Mouse (Mus musculus) hindbrain, embryonic 10.5 days (tissue): ENCODE measurements around the gene Mpo. TPM values are rescaled to one million over a fixed set of nuclear protein-coding genes. Genes with fewer than 3 reads are reported as not detected.
A peak's percentile ranks its signal among the peaks of the same experiment; 100 is the strongest.

Experiments used
- DNase-seq: peaks from one replicate; pipeline ENCODE4 v3.0.0-alpha.2; 2017; ENCODE audit warnings: low spot score
- H3K27ac ChIP-seq: fragments of 300-500 bp; sonication (generic); 2 replicates; pipeline ENCODE4 v1.5.1; 2016; ENCODE audit warnings: mild to moderate bottlenecking, moderate library complexity
- H3K27me3 ChIP-seq: fragments of 300-500 bp; sonication (generic); 2 replicates; pipeline ENCODE4 v1.6.1; 2016; ENCODE audit warnings: mild to moderate bottlenecking; ENCODE audit not compliant: poor library complexity, insufficient read depth, severe bottlenecking
- H3K36me3 ChIP-seq: fragments of 300-500 bp; sonication (generic); 2 replicates; pipeline ENCODE4 v1.6.1; 2016; ENCODE audit warnings: mild to moderate bottlenecking, moderate library complexity
- H3K4me1 ChIP-seq: fragments of 300-500 bp; sonication (generic); replicated peaks from 2 replicates; pipeline ENCODE4 v1.6.1; 2016; ENCODE audit warnings: mild to moderate bottlenecking
- H3K4me3 ChIP-seq: fragments of 300-500 bp; sonication (generic); 2 replicates; pipeline ENCODE4 v1.5.1; 2016; ENCODE audit warnings: mild to moderate bottlenecking, moderate library complexity
- H3K9me3 ChIP-seq: fragments of 300-500 bp; sonication (generic); 2 replicates; pipeline ENCODE4 v1.6.1; 2016; ENCODE audit warnings: mild to moderate bottlenecking, moderate library complexity
- WGBS: fragments of 180-500 bp; shearing (Covaris S2); methylation state at CpG from one replicate; pipeline ENCODE4 v1.1.7; 2016; 5-methylcytosine and 5-hydroxymethylcytosine counted together
- polyA plus RNA-seq: library from polyadenylated mRNA; unstranded; fragments of >200 nt; fragmentation: Nextera tagmentation; extraction: Ambion mirVana; gene quantifications from 2 replicates; pipeline ENCODE4 v1.2.1, GENCODE M21; 2016

Gene Mpo
- polyA plus RNA-seq: 2.8 and 5.0 TPM in 2 replicates

DNA sequence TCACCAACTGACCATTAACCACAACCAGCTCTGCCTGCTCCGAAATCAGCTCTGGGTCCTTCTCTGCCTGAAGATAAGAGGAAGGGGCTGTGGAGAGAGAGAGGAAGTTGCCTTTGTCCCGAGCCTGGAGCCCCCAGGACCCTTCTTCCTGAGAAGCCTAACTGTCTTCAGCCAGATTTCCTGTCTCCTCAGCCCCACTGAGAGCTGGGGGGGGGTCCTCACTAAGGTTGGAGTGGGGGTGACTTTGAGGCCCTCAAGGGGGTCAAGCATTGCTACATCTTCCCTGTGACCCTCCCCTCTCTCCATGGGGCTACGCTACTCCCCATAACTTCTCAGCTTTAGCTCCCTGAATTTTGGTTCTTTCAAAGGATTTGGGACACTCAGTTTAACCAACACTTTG lies at the start of gene Mpo:
TSS of gene Mpo (plus strand) at position 122 of the 400 bp plus-strand sequence.
- H3K27ac ChIP-seq: no peak within 1 kb of the TSS
- H3K27me3 ChIP-seq: no peaks in the 10 kb centered on the region
- DNase-seq: no peak
- 68% methylated on average over 3 of the region's 3 CpGs for WGBS
- H3K36me3 ChIP-seq: no peaks in the 10 kb centered on the region
- peaks cover 12% of the 10 kb centered on the region; the same call in 1 of the 2 replicates for H3K4me1 ChIP-seq
- H3K9me3 ChIP-seq: no peaks in the 10 kb centered on the region
- no peak within 1 kb of the TSS for H3K4me3 ChIP-seq

DNA sequence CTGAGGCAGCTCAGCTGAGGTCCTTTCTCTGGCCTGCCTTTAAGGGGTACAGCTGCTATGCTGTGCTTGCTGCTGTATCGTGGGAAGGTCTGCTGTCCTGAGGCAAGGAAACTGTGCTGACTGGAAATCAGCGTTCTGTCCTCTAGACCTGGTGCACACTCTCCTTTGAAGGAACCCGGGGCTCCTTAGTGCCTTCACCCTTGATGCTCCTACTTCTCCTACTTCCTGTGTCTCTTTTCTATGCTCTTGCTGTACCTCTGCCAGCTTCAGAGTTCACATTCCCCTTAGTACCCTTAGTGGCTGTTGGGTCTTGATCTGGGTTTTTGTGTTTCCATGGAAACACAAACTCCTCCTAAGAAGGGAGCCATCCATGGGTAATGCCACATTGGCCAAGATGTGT lies 49.7 kb upstream of the Mpo start:
- H3K4me3 ChIP-seq: no peak overlapping the region
- H3K27ac ChIP-seq: no peak overlapping the region
- H3K36me3 ChIP-seq: peaks cover 66% of the 10 kb centered on the region
- WGBS: 96% methylated on average over 3 of the region's 3 CpGs
- H3K4me1 ChIP-seq: peaks cover 4% of the 10 kb centered on the region; the same call in 1 of the 2 replicates
- no peaks in the 10 kb centered on the region for H3K9me3 ChIP-seq
- no peak for DNase-seq
- H3K27me3 ChIP-seq: no peaks in the 10 kb centered on the region

DNA sequence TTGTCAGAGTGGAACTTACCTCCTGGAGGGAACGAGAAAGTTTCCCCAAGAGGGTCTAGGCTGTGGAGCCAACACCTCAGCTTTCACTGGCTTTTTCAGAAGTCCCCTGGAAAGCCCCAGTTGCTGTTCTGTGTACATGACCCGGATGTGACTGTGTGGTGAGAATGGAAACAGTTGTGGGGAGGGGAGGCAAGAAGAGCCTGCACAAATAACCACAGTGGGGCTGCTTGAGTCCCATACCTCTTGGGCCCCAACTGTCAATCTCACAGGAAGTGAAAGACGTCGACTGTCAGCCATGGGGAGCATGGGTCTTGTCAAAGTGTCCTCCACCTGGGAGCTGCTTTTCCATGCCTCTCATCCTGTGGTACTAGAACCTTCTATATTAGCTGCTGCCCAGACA lies 48.4 kb upstream of the Mpo start:
- Histone ChIP-seq H3K9me3 (no peaks in the 10 kb centered on the region), H3K4me1 (peaks cover 13% of the 10 kb centered on the region; the same call in 1 of the 2 replicates), H3K27me3 (no peaks in the 10 kb centered on the region), H3K27ac (no peak overlapping the region), H3K36me3 (peaks cover 57% of the 10 kb centered on the region), H3K4me3 (no peak overlapping the region)
- DNase-seq: no peak
- 85% methylated on average over 4 of the region's 4 CpGs for WGBS

DNA sequence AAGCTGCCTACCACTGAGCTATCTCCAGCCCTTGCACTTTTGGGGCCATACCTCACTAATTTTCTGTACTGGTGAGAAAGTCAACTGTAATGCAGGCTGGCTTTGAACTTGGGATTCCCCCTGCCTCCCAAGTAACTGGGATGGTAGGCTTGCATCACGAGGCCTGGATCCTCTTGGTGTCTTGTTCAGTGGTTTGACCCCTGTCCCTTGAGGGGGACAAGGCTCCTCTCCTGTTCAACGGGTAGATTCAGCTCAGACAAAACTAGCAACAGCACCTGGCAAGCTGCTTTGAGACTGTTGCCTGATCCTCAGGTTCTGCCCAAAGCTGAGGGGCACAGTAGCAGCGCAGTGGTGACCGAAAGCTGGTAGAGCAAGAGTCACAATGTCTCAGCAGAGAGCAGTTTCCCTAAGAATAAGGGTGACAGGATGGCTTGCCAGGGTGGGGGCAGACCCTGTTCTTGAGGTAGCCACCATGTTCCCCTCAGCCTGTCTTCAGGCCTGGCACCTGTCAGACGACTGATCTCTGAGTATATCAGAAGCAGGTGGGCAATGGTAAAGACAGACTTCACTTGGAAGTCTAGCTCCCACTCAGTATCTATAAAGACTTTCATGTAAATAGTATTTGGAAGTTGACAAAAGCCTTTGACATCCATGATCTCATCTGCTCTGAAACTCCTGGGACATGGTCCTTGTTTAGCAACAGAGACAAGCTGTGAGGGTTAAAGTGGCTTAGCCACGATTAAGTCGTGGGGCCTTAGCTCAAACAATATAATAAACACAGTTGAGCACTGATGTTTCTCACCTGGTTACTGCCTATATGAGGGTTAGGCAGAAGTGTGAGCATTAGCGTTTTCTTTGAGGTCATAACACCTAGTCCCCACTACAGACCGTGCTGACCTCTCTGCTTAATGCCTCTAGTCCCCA lies 47.5 kb upstream of the Mpo start:
- no peak for DNase-seq
- H3K4me1 ChIP-seq: peaks cover 13% of the 10 kb centered on the region; the same call in 1 of the 2 replicates
- no peak overlapping the region for H3K4me3 ChIP-seq
- peaks cover 47% of the 10 kb centered on the region for H3K36me3 ChIP-seq
- H3K27me3 ChIP-seq: no peaks in the 10 kb centered on the region
- H3K27ac ChIP-seq: no peak overlapping the region
- 80% methylated on average over 9 of the region's 9 CpGs for WGBS
- no peaks in the 10 kb centered on the region for H3K9me3 ChIP-seq

DNA sequence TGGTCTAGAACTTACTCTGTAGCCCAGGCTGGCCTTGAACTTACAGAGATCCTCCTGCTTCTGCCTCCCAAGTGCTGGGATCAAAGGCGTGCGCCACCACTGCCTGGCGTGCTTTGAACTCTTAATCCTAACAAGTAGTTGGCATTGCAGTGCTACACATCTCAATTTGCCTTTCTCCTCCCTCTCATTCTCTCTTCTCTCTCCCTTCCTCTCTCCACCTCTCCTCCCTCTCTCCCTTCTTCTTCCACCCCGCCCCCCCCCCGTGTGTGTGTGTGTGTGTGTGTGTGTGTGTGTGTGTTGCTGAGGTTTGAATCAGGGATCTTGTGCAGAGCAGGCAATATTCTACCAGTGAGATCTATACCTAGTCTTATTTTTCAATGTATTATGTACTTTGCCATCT lies 46.1 kb upstream of the Mpo start:
- no peak for DNase-seq
- Histone ChIP-seq H3K27ac (no peak overlapping the region), H3K9me3 (no peaks in the 10 kb centered on the region), H3K27me3 (no peaks in the 10 kb centered on the region), H3K4me1 (peaks cover 20% of the 10 kb centered on the region; the same call in 1 of the 2 replicates), H3K4me3 (no peak overlapping the region), H3K36me3 (peaks cover 35% of the 10 kb centered on the region)
- 86% methylated on average over 5 of the region's 5 CpGs for WGBS

DNA sequence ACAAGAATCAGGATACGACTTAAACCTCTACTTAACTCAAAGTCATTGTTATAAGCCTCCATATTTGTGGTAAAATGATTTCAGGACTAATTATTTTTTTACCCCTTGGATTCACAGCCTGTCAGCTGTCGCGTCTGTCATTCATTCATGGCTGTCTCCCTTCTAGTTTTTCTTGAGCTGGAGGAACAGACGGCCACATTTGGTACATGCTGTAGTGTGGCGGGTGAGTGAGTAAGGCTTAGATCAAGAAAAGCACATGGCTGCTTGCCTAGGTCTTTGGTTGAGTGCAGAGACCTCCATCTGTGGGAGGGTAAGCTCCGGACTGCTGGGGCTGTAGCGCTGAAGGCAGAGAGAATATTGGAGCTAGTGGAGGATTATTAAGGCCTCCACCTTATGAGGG lies 45.7 kb upstream of the Mpo start:
- no peaks in the 10 kb centered on the region for H3K27me3 ChIP-seq
- H3K36me3 ChIP-seq: peaks cover 31% of the 10 kb centered on the region

DNA sequence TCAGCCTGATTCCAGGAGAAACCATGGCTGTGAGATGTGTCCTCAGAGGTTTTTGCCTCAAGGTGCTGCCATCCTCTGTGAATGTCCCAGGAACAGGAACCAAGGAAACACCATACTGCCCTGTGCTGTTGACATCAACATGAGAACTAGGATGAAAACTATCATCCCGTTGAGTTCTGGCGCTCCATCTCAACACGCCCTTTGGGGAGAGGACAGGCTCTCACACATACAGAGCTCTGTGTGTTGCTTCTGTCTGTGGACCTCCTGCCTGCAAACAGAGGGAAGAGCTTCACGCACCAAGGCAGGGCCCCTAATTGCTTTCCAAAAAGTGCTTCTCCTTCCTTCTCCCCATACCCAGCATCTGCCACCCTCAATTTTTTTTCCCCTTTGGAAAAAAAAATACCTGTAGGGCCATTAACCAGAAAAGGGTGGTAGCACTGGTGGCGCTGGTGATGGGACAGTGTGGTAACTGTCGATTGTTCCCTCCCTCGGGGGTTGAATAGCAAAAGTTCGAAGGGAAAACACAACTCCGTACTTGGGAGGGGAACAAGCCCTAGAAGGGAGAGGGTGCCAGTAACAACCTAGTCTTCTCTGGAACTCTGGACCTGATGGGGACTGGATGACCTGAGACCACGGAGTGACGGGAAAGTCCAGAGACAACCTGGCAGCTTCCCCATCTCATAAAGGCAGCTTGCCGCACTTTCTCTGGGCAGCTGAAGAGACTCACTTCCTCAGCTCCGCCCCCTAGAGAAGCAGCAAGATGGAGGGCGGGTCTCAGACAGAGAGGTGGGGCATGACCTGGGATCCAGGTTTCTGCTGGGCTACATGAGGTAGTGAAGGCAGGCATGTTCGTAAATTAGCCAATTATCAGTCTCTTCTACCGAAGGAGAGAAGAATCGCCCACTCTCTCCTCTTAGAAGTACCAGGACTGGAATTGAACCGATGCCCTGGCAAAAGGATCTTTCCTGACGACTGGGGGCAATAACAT lies 45.0 kb upstream of the Mpo start:
- Histone ChIP-seq H3K36me3 (peaks cover 24% of the 10 kb centered on the region), H3K4me1 (peaks cover 20% of the 10 kb centered on the region; the same call in 1 of the 2 replicates), H3K27ac (peak overlapping the region; percentile 31), H3K4me3 (no peak overlapping the region), H3K27me3 (no peaks in the 10 kb centered on the region), H3K9me3 (no peaks in the 10 kb centered on the region)
- no peak for DNase-seq
- 40% methylated on average over 19 of the region's 19 CpGs for WGBS

More for the DNA sequence above, 45.7 kb upstream of the Mpo start:
- Histone ChIP-seq H3K27ac (no peak overlapping the region), H3K9me3 (no peaks in the 10 kb centered on the region), H3K4me3 (no peak overlapping the region), H3K4me1 (peaks cover 20% of the 10 kb centered on the region; the same call in 1 of the 2 replicates)
- DNase-seq: no peak
- 92% methylated on average over 7 of the region's 7 CpGs for WGBS

DNA sequence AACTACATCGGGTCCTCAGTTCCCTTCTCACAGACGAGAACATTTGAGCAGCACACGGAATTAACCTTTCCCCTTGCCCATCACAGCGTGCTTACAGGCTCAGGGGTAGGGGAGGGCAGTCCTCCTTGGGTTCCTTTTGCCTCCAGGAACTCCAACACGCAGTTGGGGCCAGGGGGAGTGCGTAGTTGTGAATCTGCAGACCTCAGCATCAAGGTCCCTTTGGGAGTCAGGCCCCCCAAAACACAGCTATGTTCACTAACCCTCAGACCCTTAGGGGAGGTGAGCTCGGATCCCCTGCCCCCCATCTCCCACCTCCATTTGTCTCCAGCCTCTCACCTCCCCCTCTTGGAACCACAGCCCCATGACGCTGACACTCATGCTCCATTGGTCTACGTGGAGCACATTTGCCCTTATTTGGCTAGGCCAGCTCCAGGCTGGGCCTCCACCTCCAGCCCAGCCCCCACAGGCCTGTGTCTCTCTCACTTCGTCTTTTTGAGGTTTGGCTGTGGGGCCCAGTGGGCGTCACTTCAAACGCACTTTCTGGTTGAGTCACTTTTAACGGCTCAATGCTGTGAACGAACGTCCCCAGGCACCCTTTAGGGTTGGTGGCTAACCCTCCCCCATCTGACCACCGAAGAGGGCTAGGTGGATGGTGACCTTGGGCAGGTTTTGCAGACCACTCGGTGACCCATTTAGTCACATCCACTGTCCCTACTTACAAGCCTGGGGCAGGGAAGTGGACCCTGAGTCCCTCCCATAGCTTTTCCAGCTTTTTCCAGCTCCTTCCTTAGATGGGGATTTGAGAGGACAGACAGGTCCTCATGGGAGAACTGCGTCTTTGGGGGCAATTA lies 44.0 kb upstream of the Mpo start:
- no peaks in the 10 kb centered on the region for H3K27me3 ChIP-seq
- H3K9me3 ChIP-seq: no peaks in the 10 kb centered on the region
- peaks cover 22% of the 10 kb centered on the region; the same call in 1 of the 2 replicates for H3K4me1 ChIP-seq
- no peak for DNase-seq
- WGBS: 60% methylated on average over 18 of the region's 18 CpGs
- peak overlapping the region; percentile 31 for H3K27ac ChIP-seq
- no peak overlapping the region for H3K4me3 ChIP-seq
- H3K36me3 ChIP-seq: peaks cover 14% of the 10 kb centered on the region

DNA sequence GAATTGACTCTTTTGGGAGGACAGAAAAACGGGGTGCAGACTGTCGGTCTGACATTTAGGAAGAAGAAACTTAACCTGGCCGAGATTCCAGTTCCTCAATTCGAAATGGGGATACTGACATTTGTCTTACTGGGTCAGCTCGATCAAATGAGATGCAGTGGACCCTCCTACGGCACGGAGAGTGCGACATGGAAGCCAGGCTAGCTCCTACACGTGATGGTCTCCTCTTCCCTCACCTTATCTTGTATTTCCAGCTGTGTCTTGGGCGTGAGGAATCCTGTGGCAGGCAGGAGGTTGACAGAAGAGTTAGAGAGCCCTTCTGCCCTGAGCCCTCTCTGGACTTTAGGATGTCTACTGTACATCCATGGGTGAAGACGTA lies 43.3 kb upstream of the Mpo start:
- no peak overlapping the region for H3K4me3 ChIP-seq
- WGBS: 79% methylated on average over 11 of the region's 11 CpGs
- no peak for DNase-seq
- H3K4me1 ChIP-seq: peaks cover 27% of the 10 kb centered on the region; the same call in 1 of the 2 replicates
- H3K27me3 ChIP-seq: no peaks in the 10 kb centered on the region
- no peaks in the 10 kb centered on the region for H3K9me3 ChIP-seq
- H3K36me3 ChIP-seq: peaks cover 7% of the 10 kb centered on the region
- H3K27ac ChIP-seq: peak overlapping the region; percentile 73; the same call in 1 of the 2 replicates

DNA sequence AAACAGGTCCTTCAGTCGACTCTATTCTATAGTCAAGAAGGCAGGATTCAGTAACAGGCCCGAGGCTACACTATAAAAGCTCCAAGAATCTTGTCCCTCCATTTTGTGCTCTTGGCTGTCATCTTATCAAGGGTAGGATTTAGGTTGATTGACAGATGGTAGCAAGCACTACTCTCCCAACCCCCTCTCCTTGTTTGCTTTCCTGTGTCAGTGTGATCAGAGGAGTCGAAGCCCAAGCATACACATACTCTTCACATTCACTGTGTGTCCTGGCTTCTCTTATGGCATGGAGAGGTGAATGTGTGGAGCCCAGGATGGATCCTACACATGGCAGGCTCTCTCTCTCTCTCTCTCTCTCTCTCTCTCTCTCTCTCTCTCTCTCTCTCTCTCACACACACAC lies 42.9 kb upstream of the Mpo start:
- WGBS: 75% methylated on average over 3 of the region's 3 CpGs
- H3K9me3 ChIP-seq: no peaks in the 10 kb centered on the region
- DNase-seq: no peak
- H3K27ac ChIP-seq: peak overlapping the region; percentile 73; the same call in 1 of the 2 replicates
- H3K4me3 ChIP-seq: no peak overlapping the region
- peaks cover 29% of the 10 kb centered on the region; the same call in 1 of the 2 replicates for H3K4me1 ChIP-seq
- H3K36me3 ChIP-seq: peaks cover 3% of the 10 kb centered on the region
- H3K27me3 ChIP-seq: no peaks in the 10 kb centered on the region

DNA sequence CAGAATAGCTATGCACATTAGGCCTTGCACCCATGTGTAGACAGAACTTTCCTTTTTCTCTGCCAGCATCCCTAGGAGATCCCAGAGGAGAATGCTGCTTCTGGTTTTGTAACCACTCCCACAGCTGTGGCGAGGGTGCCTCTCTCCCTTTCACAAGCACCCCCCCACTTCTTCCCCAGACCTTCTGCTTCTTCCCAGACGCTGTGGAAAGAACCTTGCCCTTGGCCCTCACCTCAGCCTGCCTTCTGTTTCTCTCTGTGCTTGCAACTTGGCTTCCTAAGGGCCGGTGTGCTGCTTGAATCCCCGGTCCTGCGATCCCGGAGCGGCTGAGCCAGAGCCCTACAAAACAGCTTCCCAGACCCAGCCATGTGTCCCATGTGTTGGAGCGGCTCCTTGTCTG lies 42.4 kb upstream of the Mpo start:
- 84% methylated on average over 8 of the region's 8 CpGs for WGBS
- Histone ChIP-seq H3K36me3 (no peaks in the 10 kb centered on the region), H3K27ac (peak overlapping the region; percentile 73), H3K4me3 (no peak overlapping the region), H3K27me3 (no peaks in the 10 kb centered on the region), H3K4me1 (peaks cover 29% of the 10 kb centered on the region; the same call in 1 of the 2 replicates), H3K9me3 (no peaks in the 10 kb centered on the region)
- DNase-seq: no peak
